Mouse (Mus musculus) hindbrain, embryonic 13.5 days (tissue): ENCODE results near the gene Olfr507. TPM values are rescaled to one million over a fixed set of nuclear protein-coding genes. Genes with fewer than 3 reads are reported as not detected.

Experiments used
- polyA plus RNA-seq: library from polyadenylated mRNA; unstranded; fragments of >200 nt; fragmentation: Nextera tagmentation; extraction: Ambion mirVana; gene quantifications from 2 replicates; pipeline ENCODE4 v1.2.1, GENCODE M21; 2015

Olfr507 gene
- polyA plus RNA-seq, 1 experiment from 2014 or later, result not detected

Other genes with a start within 250 kb of the Olfr507 start
- not detected in 2 replicates for gene Olfr495, start 228.6 kb upstream of the Olfr507 start, polyA plus RNA-seq
- gene Olfr497, start 201.4 kb upstream of the Olfr507 start, polyA plus RNA-seq, result not detected in 2 replicates
- gene Olfr498, start 156.5 kb upstream of the Olfr507 start, polyA plus RNA-seq, result not detected in 2 replicates
- not detected in 2 replicates for gene Olfr502, start 96.7 kb upstream of the Olfr507 start, polyA plus RNA-seq
- not detected in 2 replicates for gene Olfr503, start 77.3 kb upstream of the Olfr507 start, polyA plus RNA-seq
- gene Olfr504, start 56.0 kb upstream of the Olfr507 start, polyA plus RNA-seq, result not detected in 2 replicates
- not detected in 2 replicates for gene Olfr506, start 11.0 kb upstream of the Olfr507 start, polyA plus RNA-seq
- not detected in 2 replicates for gene Olfr508, start 8.2 kb downstream of the Olfr507 start, polyA plus RNA-seq
- gene Olfr509, start 30.1 kb downstream of the Olfr507 start, polyA plus RNA-seq, result 0.05 and 0.06 TPM in 2 replicates
- gene Olfr510, start 44.6 kb downstream of the Olfr507 start, polyA plus RNA-seq, result not detected in 2 replicates
- not detected in 2 replicates for gene Olfr512, start 91.5 kb downstream of the Olfr507 start, polyA plus RNA-seq
- gene Olfr513, start 129.2 kb downstream of the Olfr507 start, polyA plus RNA-seq, result not detected in 2 replicates
- gene Olfr514, start 204.2 kb downstream of the Olfr507 start, polyA plus RNA-seq, result not detected in 2 replicates
- not detected in 2 replicates for gene Olfr516, start 228.7 kb downstream of the Olfr507 start, polyA plus RNA-seq